Mouse (Mus musculus) heart, embryonic 15.5 days (tissue): ENCODE measurements around the gene Dennd4b. TPM values are rescaled to one million over a fixed set of nuclear protein-coding genes. Genes with fewer than 3 reads are reported as not detected.

Source experiments
- ATAC-seq: fragments of 200-750 bp; cut with Nextera tagmentation; replicated peaks from 2 replicates; pipeline ENCODE4 v1.8.0; 2017; ENCODE audit warnings: low read depth, moderate TSS enrichment; ENCODE audit not compliant: insufficient number of reproducible peaks, insufficient read depth, low FRiP score
- H3K27ac ChIP-seq: fragments of 300-500 bp; sonication (generic); 2 replicates; pipeline ENCODE4 v1.5.1; 2015; ENCODE audit warnings: mild to moderate bottlenecking, inconsistent platforms
- H3K27me3 ChIP-seq: fragments of 300-500 bp; sonication (generic); 2 replicates; pipeline ENCODE4 v1.6.1; 2015; ENCODE audit warnings: inconsistent platforms
- H3K36me3 ChIP-seq: fragments of 300-500 bp; sonication (generic); 2 replicates; pipeline ENCODE4 v1.6.1; 2015; ENCODE audit warnings: mild to moderate bottlenecking, inconsistent platforms
- H3K4me1 ChIP-seq: fragments of 300-500 bp; sonication (generic); replicated peaks from 2 replicates; pipeline ENCODE4 v1.6.1; 2015; ENCODE audit warnings: inconsistent platforms
- H3K4me2 ChIP-seq: fragments of 300-500 bp; sonication (generic); 2 replicates; pipeline ENCODE4 v1.6.1; 2015; ENCODE audit warnings: inconsistent platforms, mild to moderate bottlenecking, moderate library complexity
- H3K4me3 ChIP-seq: fragments of 300-500 bp; sonication (generic); 2 replicates; pipeline ENCODE4 v1.5.1; 2015; ENCODE audit warnings: mild to moderate bottlenecking, inconsistent platforms
- H3K9ac ChIP-seq: fragments of 300-500 bp; sonication (generic); 2 replicates; pipeline ENCODE4 v1.6.1; 2015; ENCODE audit warnings: mild to moderate bottlenecking, inconsistent platforms
- H3K9me3 ChIP-seq: fragments of 300-500 bp; sonication (generic); replicated peaks from 2 replicates; pipeline ENCODE4 v1.6.1; 2016; ENCODE audit warnings: inconsistent platforms
- WGBS: fragments of 180-500 bp; shearing (Covaris S2); methylation state at CpG from one replicate; pipeline ENCODE4 v1.1.7; 2015; ENCODE audit warnings: mixed read lengths; 5-methylcytosine and 5-hydroxymethylcytosine counted together
- polyA plus RNA-seq: library from polyadenylated mRNA; unstranded; fragments of >200 nt; fragmentation: Nextera tagmentation; extraction: Ambion mirVana; gene quantifications from 2 replicates; pipeline ENCODE4 v1.2.1, GENCODE M21; 2015

The Dennd4b gene
- polyA plus RNA-seq, 1 experiment from 2014 or later: 4.6 TPM

- peak within 1 kb of the TSS; percentile 94 for H3K9ac ChIP-seq
- no peaks in the 10 kb centered on the region for H3K27me3 ChIP-seq
- peak within 1 kb of the TSS; percentile 97 for H3K4me3 ChIP-seq
- peak; percentile 98 for ATAC-seq
- peak within 1 kb of the TSS; percentile 73 for H3K4me2 ChIP-seq
- H3K9me3 ChIP-seq: no peaks in the 10 kb centered on the region
- H3K27ac ChIP-seq: peak within 1 kb of the TSS; percentile 92
- H3K4me1 ChIP-seq: peaks cover 23% of the 10 kb centered on the region
- peaks cover 32% of the 10 kb centered on the region for H3K36me3 ChIP-seq
- WGBS: 1% methylated on average over 40 of the region's 40 CpGs
Measured at GRCm38 (mm10) chr3:90253653-90254418, 11.1 kb upstream of the Dennd4b start, which contains the start of gene Crtc2. Gene Crtc2, plus strand, starts transcription at chr3:90254163.

- peak; percentile 62 for ATAC-seq
- H3K27me3 ChIP-seq: no peaks in the 10 kb centered on the region
- H3K9ac ChIP-seq: peak overlapping the region; percentile 94
- peaks cover 36% of the 10 kb centered on the region for H3K36me3 ChIP-seq
- H3K4me1 ChIP-seq: peaks cover 17% of the 10 kb centered on the region
- under 1% methylated on average over 41 of the region's 41 CpGs for WGBS
- no peaks in the 10 kb centered on the region for H3K9me3 ChIP-seq
- H3K4me3 ChIP-seq: peak overlapping the region; percentile 97
- peak overlapping the region; percentile 92 for H3K27ac ChIP-seq
- peak overlapping the region; percentile 73 for H3K4me2 ChIP-seq
Measured at GRCm38 (mm10) chr3:90254419-90255193, 10.4 kb upstream of the Dennd4b start.

GRCm38 (mm10) chr3:90255194-90255565, 9.8 kb upstream of the Dennd4b start:
- ATAC-seq: no peak

GRCm38 (mm10) chr3:90255784-90256353, 9.1 kb upstream of the Dennd4b start:
- Histone ChIP-seq H3K36me3 (peaks cover 45% of the 10 kb centered on the region), H3K27ac (no peak overlapping the region), H3K27me3 (no peaks in the 10 kb centered on the region), H3K9me3 (no peaks in the 10 kb centered on the region), H3K4me1 (peaks cover 14% of the 10 kb centered on the region), H3K4me3 (no peak overlapping the region), H3K4me2 (peak overlapping the region; percentile 73; the same call in 1 of the 2 replicates), H3K9ac (no peak overlapping the region)
- no peak for ATAC-seq
- 90% methylated on average over 14 of the region's 14 CpGs for WGBS

More at GRCm38 (mm10) chr3:90255194-90255565, 9.8 kb upstream of the Dennd4b start:
- peak overlapping the region; percentile 92; the same call in 1 of the 2 replicates for H3K27ac ChIP-seq
- peak overlapping the region; percentile 94 for H3K9ac ChIP-seq
- peak overlapping the region; percentile 73 for H3K4me2 ChIP-seq
- peak overlapping the region; percentile 97 for H3K4me3 ChIP-seq
- H3K36me3 ChIP-seq: peaks cover 42% of the 10 kb centered on the region
- no peaks in the 10 kb centered on the region for H3K9me3 ChIP-seq
- peaks cover 17% of the 10 kb centered on the region for H3K4me1 ChIP-seq
- no peaks in the 10 kb centered on the region for H3K27me3 ChIP-seq
- WGBS: 16% methylated on average over 2 of the region's 2 CpGs

GRCm38 (mm10) chr3:90256731-90257530, 8.1 kb upstream of the Dennd4b start:
- Histone ChIP-seq H3K4me3 (no peak overlapping the region), H3K4me2 (no peak overlapping the region), H3K36me3 (peaks cover 43% of the 10 kb centered on the region), H3K9me3 (no peaks in the 10 kb centered on the region), H3K4me1 (peaks cover 14% of the 10 kb centered on the region), H3K9ac (no peak overlapping the region), H3K27ac (no peak overlapping the region), H3K27me3 (no peaks in the 10 kb centered on the region)
- ATAC-seq: no peak
- WGBS: 88% methylated on average over 19 of the region's 19 CpGs

GRCm38 (mm10) chr3:90258521-90258920, 6.5 kb upstream of the Dennd4b start:
- Histone ChIP-seq H3K9ac (no peak overlapping the region), H3K27ac (no peak overlapping the region), H3K4me2 (no peak overlapping the region), H3K9me3 (no peaks in the 10 kb centered on the region), H3K4me1 (peaks cover 11% of the 10 kb centered on the region), H3K4me3 (no peak overlapping the region), H3K36me3 (peaks cover 59% of the 10 kb centered on the region), H3K27me3 (no peaks in the 10 kb centered on the region)
- 85% methylated on average over 4 of the region's 4 CpGs for WGBS
- no peak for ATAC-seq

GRCm38 (mm10) chr3:90263121-90263771, 1.7 kb upstream of the Dennd4b start:
- no peak overlapping the region for H3K9ac ChIP-seq
- no peak overlapping the region for H3K4me2 ChIP-seq
- peaks cover 55% of the 10 kb centered on the region for H3K36me3 ChIP-seq
- no peak for ATAC-seq
- peaks cover 20% of the 10 kb centered on the region for H3K4me1 ChIP-seq
- no peak overlapping the region for H3K27ac ChIP-seq
- no peaks in the 10 kb centered on the region for H3K27me3 ChIP-seq
- H3K4me3 ChIP-seq: no peak overlapping the region
- no peaks in the 10 kb centered on the region for H3K9me3 ChIP-seq
- 87% methylated on average over 5 of the region's 5 CpGs for WGBS

- H3K4me1 ChIP-seq: peaks cover 20% of the 10 kb centered on the region
- H3K36me3 ChIP-seq: peaks cover 41% of the 10 kb centered on the region
- H3K4me2 ChIP-seq: peak overlapping the region; percentile 89
- peak overlapping the region; percentile 88 for H3K9ac ChIP-seq
- WGBS: 32% methylated on average over 10 of the region's 10 CpGs
- ATAC-seq: no peak
- H3K27me3 ChIP-seq: no peaks in the 10 kb centered on the region
- peak overlapping the region; percentile 100; the same call in 1 of the 2 replicates for H3K27ac ChIP-seq
- no peaks in the 10 kb centered on the region for H3K9me3 ChIP-seq
- H3K4me3 ChIP-seq: peak overlapping the region; percentile 79
Measured at GRCm38 (mm10) chr3:90264687-90265033, 325 bp upstream of the Dennd4b start.

GRCm38 (mm10) chr3:90265932-90266741, 1.2 kb downstream of the Dennd4b start:
- Histone ChIP-seq H3K27ac (peak overlapping the region; percentile 100), H3K36me3 (peaks cover 32% of the 10 kb centered on the region), H3K4me2 (peak overlapping the region; percentile 89), H3K9me3 (no peaks in the 10 kb centered on the region), H3K4me3 (peak overlapping the region; percentile 79), H3K4me1 (peaks cover 20% of the 10 kb centered on the region), H3K27me3 (no peaks in the 10 kb centered on the region), H3K9ac (peak overlapping the region; percentile 88)
- WGBS: 14% methylated on average over 16 of the region's 16 CpGs
- ATAC-seq: peak; percentile 48
